Mouse (Mus musculus) 3T3-L1 (cell line): ENCODE measurements around the gene Gm20388.
A peak's percentile ranks its signal among the peaks of the same experiment; 100 is the strongest.
"Not testable (repeated sequence)": the region's sequence is repeated elsewhere in the genome, so short reads cannot be mapped to it uniquely, and the experiment has no call there.

ENCODE experiments used
- DNase-seq: peaks from one replicate; pipeline ENCODE4 v3.0.0-alpha.2; 2015; ENCODE audit warnings: low read depth, low spot score

Gm20388 gene

GRCm38 (mm10) chr8:123627410-123628147, 3716.9 kb downstream of the Gm20388 start:
- peak; percentile 63 for DNase-seq

GRCm38 (mm10) chr8:123628253-123628967, 3717.8 kb downstream of the Gm20388 start:
- DNase-seq = peak; percentile 79

- peak; percentile 94 for DNase-seq
Measured at GRCm38 (mm10) chr8:123628968-123629755, 3718.5 kb downstream of the Gm20388 start.

GRCm38 (mm10) chr8:123630058-123630457, 3719.4 kb downstream of the Gm20388 start:
- DNase-seq = no peak

GRCm38 (mm10) chr8:123630841-123631251, 3720.2 kb downstream of the Gm20388 start:
- DNase-seq = no peak

- DNase-seq = not testable (repeated sequence)
Measured at GRCm38 (mm10) chr8:123631746-123632145, 3721.1 kb downstream of the Gm20388 start.

GRCm38 (mm10) chr8:123632257-123632656, 3721.6 kb downstream of the Gm20388 start:
- no peak for DNase-seq

GRCm38 (mm10) chr8:123633801-123634200, 3723.2 kb downstream of the Gm20388 start:
- peak; percentile 79 for DNase-seq

GRCm38 (mm10) chr8:123634395-123635131, 3723.9 kb downstream of the Gm20388 start:
- DNase-seq = peak; percentile 77

- no peak for DNase-seq
Measured at GRCm38 (mm10) chr8:123635671-123636070, 3725.0 kb downstream of the Gm20388 start.

- peak; percentile 63 for DNase-seq
Measured at GRCm38 (mm10) chr8:123643330-123644051, 3732.8 kb downstream of the Gm20388 start.

- DNase-seq = no peak
Measured at GRCm38 (mm10) chr8:123645229-123645628, 3734.6 kb downstream of the Gm20388 start.

- peak; percentile 98 for DNase-seq
Measured at GRCm38 (mm10) chr8:123648245-123649170, 3737.9 kb downstream of the Gm20388 start.

GRCm38 (mm10) chr8:123649483-123649882, 3738.8 kb downstream of the Gm20388 start:
- peak; percentile 43 for DNase-seq

GRCm38 (mm10) chr8:123651390-123652098, 3740.9 kb downstream of the Gm20388 start:
- no peak for DNase-seq

GRCm38 (mm10) chr8:123652641-123653040, 3742.0 kb downstream of the Gm20388 start:
- peak; percentile 67 for DNase-seq

GRCm38 (mm10) chr8:123653308-123653993, 3742.8 kb downstream of the Gm20388 start, which contains the start of gene Rhou:
Gene Rhou, plus strand, starts transcription at chr8:123653929.
- peak; percentile 83 for DNase-seq

GRCm38 (mm10) chr8:123653994-123654569, 3743.4 kb downstream of the Gm20388 start:
- peak; percentile 64 for DNase-seq
